Mouse (Mus musculus) hindbrain, postnatal 0 days (tissue): Measurements from ENCODE around the gene Grid2ip. TPM values are rescaled to one million over a fixed set of nuclear protein-coding genes. Genes with fewer than 3 reads are reported as not detected.

Source experiments
- ATAC-seq: fragments of 200-750 bp; cut with Nextera tagmentation; 2 replicates; pipeline ENCODE4 v1.8.0; 2017; ENCODE audit warnings: mild to moderate bottlenecking, moderate TSS enrichment, moderate library complexity
- DNase-seq: peaks from one replicate; pipeline ENCODE4 v3.0.0-alpha.2; 2015; ENCODE audit warnings: low spot score
- H3K27ac ChIP-seq: fragments of 300-500 bp; sonication (generic); 2 replicates; pipeline ENCODE4 v1.5.1; 2014; ENCODE audit warnings: mild to moderate bottlenecking
- H3K27me3 ChIP-seq: fragments of 300-500 bp; sonication (generic); 2 replicates; pipeline ENCODE4 v1.6.1; 2014; ENCODE audit warnings: low read length, mixed read lengths; ENCODE audit not compliant: insufficient read depth
- H3K36me3 ChIP-seq: fragments of 300-500 bp; sonication (generic); 2 replicates; pipeline ENCODE4 v1.6.1; 2014; ENCODE audit warnings: low read length, mixed read lengths; ENCODE audit not compliant: insufficient read depth
- H3K4me1 ChIP-seq: fragments of 300-500 bp; sonication (generic); 2 replicates; pipeline ENCODE4 v1.6.1; 2014; ENCODE audit warnings: antibody characterized with exemption, low read length, mixed read lengths; ENCODE audit not compliant: insufficient read depth
- H3K4me2 ChIP-seq: fragments of 300-500 bp; sonication (generic); 2 replicates; pipeline ENCODE4 v1.6.1; 2014; ENCODE audit warnings: low read depth, mild to moderate bottlenecking, low read length, moderate library complexity, mixed read lengths
- H3K4me3 ChIP-seq: fragments of 300-500 bp; sonication (generic); 2 replicates; pipeline ENCODE4 v1.5.1; 2014; ENCODE audit warnings: low read length
- H3K9ac ChIP-seq: fragments of 300-500 bp; sonication (generic); replicated peaks from 2 replicates; pipeline ENCODE4 v1.6.1; 2014; ENCODE audit warnings: mild to moderate bottlenecking, low read length, moderate library complexity, mixed read lengths
- H3K9me3 ChIP-seq: fragments of 300-500 bp; sonication (generic); 2 replicates; pipeline ENCODE4 v1.6.1; 2016; ENCODE audit warnings: low read length, mixed read lengths
- CTCF ChIP-seq: IDR thresholded peaks from 2 replicates; pipeline ENCODE4 v1.5.1; 2016; ENCODE audit warnings: antibody characterized with exemption, control low read depth, low read depth
- WGBS: fragments of 180-500 bp; shearing (Covaris S2); extraction: QIAGEN DNeasy Blood & Tissue Kit; methylation state at CpG from one replicate; pipeline ENCODE4 v1.1.7; 2014; 5-methylcytosine and 5-hydroxymethylcytosine counted together
- polyA plus RNA-seq: library from polyadenylated mRNA; unstranded; fragments of >200 nt; fragmentation: Nextera tagmentation; extraction: Ambion mirVana; gene quantifications from 2 replicates; pipeline ENCODE4 v1.2.1, GENCODE M21; 2015
- total RNA-seq: library from RNA; depleted of rRNA; stranded (reverse); fragments of >200 nt; gene quantifications from 2 replicates; pipeline ENCODE4 v1.2.3, GENCODE M21; 2014

The Grid2ip gene
- total and polyA plus RNA-seq, 2 experiments from 2014 or later, result 1.2 to 5.1 TPM

DNA sequence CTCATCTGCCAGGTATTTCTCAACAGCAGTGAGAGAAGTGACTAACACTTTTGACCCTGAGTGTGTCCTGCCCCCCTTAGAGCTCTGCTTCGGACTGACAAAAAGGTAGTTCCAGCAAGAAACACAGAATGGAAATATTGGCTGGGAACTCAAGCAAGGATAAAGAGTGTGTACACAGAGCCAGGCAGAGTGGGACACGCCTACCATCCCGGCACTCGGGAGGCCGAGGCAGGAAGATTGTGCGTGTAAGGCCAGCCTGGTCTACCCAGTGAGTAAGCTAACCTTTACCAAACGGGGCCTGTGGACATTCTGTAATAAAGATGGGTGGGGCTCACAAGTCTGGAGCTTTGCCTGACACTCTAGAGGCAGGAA, 22.1 kb upstream of the Grid2ip start:
- Histone ChIP-seq H3K9ac (no peak overlapping the region), H3K4me3 (no peak overlapping the region), H3K4me1 (no peaks in the 10 kb centered on the region), H3K27ac (no peak overlapping the region), H3K36me3 (no peaks in the 10 kb centered on the region), H3K4me2 (no peak overlapping the region), H3K27me3 (0 out of 2 replicates have a peak, but pooled peaks cover 4% of the 10 kb centered on the region), H3K9me3 (no peaks in the 10 kb centered on the region)
- TF ChIP-seq CTCF, result no peak
- WGBS, result 77% methylated on average over 7 of the region's 7 CpGs
- no peak for DNase-seq
- ATAC-seq, result no peak

DNA sequence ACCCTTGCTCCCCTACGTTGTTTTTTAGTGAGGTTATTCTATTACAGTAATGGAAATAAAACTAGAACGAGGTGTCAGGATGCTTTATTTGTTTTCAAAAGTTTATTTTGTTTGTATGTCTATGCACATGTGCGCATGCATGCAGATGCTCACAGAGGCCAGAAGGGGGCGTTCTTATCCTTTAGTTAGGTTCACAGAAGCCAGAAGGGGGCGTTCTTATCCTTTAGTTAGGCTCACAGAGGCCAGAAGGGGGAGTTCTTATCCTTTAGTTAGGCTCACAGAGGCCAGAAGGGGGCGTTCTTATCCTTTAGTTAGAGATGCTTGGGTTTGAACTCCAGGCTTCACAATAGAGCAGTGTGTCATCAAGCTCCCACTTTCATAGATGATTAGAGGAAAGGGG, 20.6 kb upstream of the Grid2ip start:
- H3K4me1 ChIP-seq, result no peaks in the 10 kb centered on the region
- no peaks in the 10 kb centered on the region for H3K9me3 ChIP-seq
- H3K27ac ChIP-seq, result no peak overlapping the region
- DNase-seq, result peak; percentile 81
- no peak for ATAC-seq
- 65% methylated on average over 6 of the region's 6 CpGs for WGBS
- no peaks in the 10 kb centered on the region for H3K36me3 ChIP-seq
- H3K4me2 ChIP-seq, result no peak overlapping the region
- H3K9ac ChIP-seq, result no peak overlapping the region
- peak; percentile 69 for TF ChIP-seq CTCF
- no peak overlapping the region for H3K4me3 ChIP-seq
- H3K27me3 ChIP-seq, result 0 out of 2 replicates have a peak, but pooled peaks cover 4% of the 10 kb centered on the region

DNA sequence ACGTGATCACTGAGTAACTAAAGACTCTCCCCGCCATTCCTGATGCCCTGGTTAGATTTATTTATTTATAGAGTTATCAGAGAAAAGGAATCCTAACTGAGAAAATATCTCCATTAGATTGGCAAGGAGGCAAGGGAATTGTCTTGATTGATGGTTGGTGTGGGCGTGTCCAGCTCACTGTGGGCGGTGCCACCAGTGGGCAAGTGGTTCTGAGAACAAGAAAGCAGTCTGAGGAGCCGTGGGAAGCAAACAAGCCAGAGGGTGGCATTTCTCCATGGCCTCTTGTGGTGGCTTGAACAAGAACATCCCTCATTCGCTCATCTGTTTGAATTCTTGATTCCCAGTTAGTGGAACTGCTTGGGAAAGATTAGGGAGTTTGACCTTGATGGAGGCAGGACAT, 17.5 kb upstream of the Grid2ip start:
- no peaks in the 10 kb centered on the region for H3K9me3 ChIP-seq
- no peak for TF ChIP-seq CTCF
- DNase-seq (no peak), ATAC-seq (no peak)
- no peaks in the 10 kb centered on the region for H3K36me3 ChIP-seq
- H3K27me3 ChIP-seq, result 0 out of 2 replicates have a peak, but pooled peaks cover 4% of the 10 kb centered on the region
- WGBS, result 49% methylated on average over 6 of the region's 6 CpGs
- no peak overlapping the region for H3K4me3 ChIP-seq
- no peak overlapping the region for H3K27ac ChIP-seq
- H3K4me1 ChIP-seq, result no peaks in the 10 kb centered on the region
- no peak overlapping the region for H3K4me2 ChIP-seq
- H3K9ac ChIP-seq, result no peak overlapping the region

DNA sequence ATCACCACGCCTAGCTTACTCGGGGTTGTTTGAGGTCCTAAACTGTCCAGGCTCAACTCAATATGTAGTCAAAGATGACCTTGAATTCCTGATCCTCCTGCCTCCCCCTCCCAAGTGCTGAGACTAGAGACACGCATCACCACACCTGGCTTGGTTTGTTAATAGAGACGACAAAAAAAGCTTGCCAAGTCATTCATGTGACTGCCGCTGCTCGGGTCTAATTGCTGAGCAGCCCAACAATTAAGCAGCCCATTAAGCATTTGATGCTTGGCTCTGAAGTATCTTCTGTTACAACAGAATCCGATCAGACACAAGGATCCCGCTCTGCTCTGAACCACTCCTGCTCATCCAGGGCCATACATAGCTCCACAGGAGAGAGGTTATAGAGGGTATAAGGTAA, 10.8 kb upstream of the Grid2ip start:
- H3K9ac ChIP-seq, result no peak overlapping the region
- no peak overlapping the region for H3K4me2 ChIP-seq
- 51% methylated on average over 8 of the region's 8 CpGs for WGBS
- H3K36me3 ChIP-seq, result no peaks in the 10 kb centered on the region
- no peak overlapping the region for H3K4me3 ChIP-seq
- no peak for TF ChIP-seq CTCF
- H3K9me3 ChIP-seq, result peaks cover 7% of the 10 kb centered on the region; the same call in 1 of the 2 replicates
- no peak for ATAC-seq
- no peaks in the 10 kb centered on the region for H3K27me3 ChIP-seq
- no peaks in the 10 kb centered on the region for H3K4me1 ChIP-seq
- DNase-seq, result peak; percentile 40
- no peak overlapping the region for H3K27ac ChIP-seq

DNA sequence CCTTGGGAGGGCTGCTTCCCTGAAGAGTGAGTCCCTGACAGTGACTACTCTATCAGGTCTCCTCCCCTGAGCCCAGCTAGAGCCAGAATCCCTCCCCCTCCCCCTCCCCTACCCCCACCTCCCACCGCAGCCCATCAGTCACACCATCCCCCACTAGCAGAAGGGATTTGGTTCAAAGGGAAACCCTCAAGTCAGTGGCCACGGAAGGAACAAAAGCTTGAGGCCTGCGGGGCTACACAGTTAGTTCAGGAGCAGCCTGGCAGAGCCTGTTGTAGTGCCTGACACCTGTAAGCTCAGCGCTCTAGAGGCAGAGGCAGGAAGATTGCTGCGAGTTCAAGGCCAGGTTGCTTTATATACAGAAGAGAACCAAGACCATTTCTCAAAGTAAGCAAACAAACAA, 1.1 kb upstream of the Grid2ip start:
- H3K4me1 ChIP-seq, result 0 out of 2 replicates have a peak, but pooled peaks cover 4% of the 10 kb centered on the region
- H3K27ac ChIP-seq, result no peak overlapping the region
- H3K27me3 ChIP-seq, result peaks cover 5% of the 10 kb centered on the region; the same call in 1 of the 2 replicates
- H3K4me3 ChIP-seq, result no peak overlapping the region
- H3K9me3 ChIP-seq, result 0 out of 2 replicates have a peak, but pooled peaks cover 4% of the 10 kb centered on the region
- no peak overlapping the region for H3K4me2 ChIP-seq
- WGBS, result 41% methylated on average over 5 of the region's 5 CpGs
- DNase-seq (no peak), ATAC-seq (no peak)
- TF ChIP-seq CTCF, result no peak
- H3K9ac ChIP-seq, result no peak overlapping the region
- H3K36me3 ChIP-seq, result no peaks in the 10 kb centered on the region

DNA sequence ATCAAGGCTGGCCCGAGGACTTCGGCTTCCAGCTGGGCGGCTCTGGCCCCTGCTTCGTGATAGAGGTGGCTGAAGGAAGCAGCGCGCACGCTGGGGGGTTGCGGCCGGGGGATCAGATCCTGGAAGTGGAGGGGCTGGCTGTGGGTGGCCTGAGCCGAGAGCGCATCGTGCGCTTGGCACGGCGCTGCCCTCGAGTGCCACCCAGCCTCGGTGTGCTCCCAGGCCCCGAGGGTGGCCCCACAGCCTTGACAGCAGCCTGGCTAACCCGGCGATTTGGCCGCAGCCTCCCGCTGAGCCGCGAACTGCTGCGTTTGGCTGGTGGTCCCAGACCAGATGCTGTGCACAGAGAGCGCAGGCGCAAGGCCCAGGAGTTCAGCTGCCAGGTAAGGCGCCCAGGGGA, 426 bp downstream of the Grid2ip start:
- H3K27ac ChIP-seq, result no peak overlapping the region
- 3% methylated on average over 28 of the region's 28 CpGs for WGBS
- 0 out of 2 replicates have a peak, but pooled peaks cover 4% of the 10 kb centered on the region for H3K4me1 ChIP-seq
- DNase-seq (no peak), ATAC-seq (peak; percentile 48; the same call in 1 of the 2 replicates)
- peak overlapping the region; percentile 35; the same call in 1 of the 2 replicates for H3K9ac ChIP-seq
- H3K36me3 ChIP-seq, result no peaks in the 10 kb centered on the region
- peak overlapping the region; percentile 51 for H3K4me2 ChIP-seq
- no peak for TF ChIP-seq CTCF
- H3K9me3 ChIP-seq, result 0 out of 2 replicates have a peak, but pooled peaks cover under 1% of the 10 kb centered on the region
- peaks cover 5% of the 10 kb centered on the region; the same call in 1 of the 2 replicates for H3K27me3 ChIP-seq
- peak overlapping the region; percentile 18; the same call in 1 of the 2 replicates for H3K4me3 ChIP-seq

DNA sequence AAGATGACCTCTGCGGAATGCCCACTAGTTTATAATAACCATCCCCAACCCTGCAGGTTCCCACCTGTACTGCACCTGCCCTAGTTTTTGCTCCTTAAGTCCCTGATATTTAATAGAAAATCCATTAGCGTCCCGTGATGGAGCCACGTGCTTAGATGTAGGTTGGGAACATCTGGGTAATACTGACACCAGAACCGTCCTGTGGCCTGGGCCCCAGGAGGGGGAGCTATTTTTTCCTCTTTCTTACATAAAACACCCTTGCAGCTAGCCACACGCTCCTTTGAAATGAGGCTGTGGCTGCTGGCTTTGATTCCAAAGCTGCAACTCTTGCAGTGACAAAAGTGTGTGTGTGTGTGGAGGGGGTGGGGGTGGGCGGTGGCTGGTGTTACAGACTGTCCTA, 2.1 kb downstream of the Grid2ip start:
- Histone ChIP-seq H3K36me3 (no peaks in the 10 kb centered on the region), H3K9me3 (no peaks in the 10 kb centered on the region), H3K9ac (no peak overlapping the region), H3K4me1 (0 out of 2 replicates have a peak, but pooled peaks cover 4% of the 10 kb centered on the region), H3K4me3 (no peak overlapping the region), H3K27ac (no peak overlapping the region), H3K4me2 (no peak overlapping the region), H3K27me3 (peaks cover 5% of the 10 kb centered on the region; the same call in 1 of the 2 replicates)
- ATAC-seq (no peak), DNase-seq (no peak)
- TF ChIP-seq CTCF, result no peak
- WGBS, result 41% methylated on average over 7 of the region's 7 CpGs
